Mouse (Mus musculus) embryo, embryonic 9.5 days (tissue): Measurements from ENCODE around the gene Tnfaip2.

Source experiments
- DNase-seq: peaks from one replicate; pipeline ENCODE4 v3.0.0-alpha.2; 2017; ENCODE audit errors: extremely low spot score

Gene Tnfaip2

GRCm38 (mm10) chr12:111472886-111473285 is 30.6 kb downstream of the Tnfaip2 start:
- no peak for DNase-seq

GRCm38 (mm10) chr12:111474384-111474783 is 32.1 kb downstream of the Tnfaip2 start:
- no peak for DNase-seq

- no peak for DNase-seq
Observed at GRCm38 (mm10) chr12:111474893-111475643, 32.8 kb downstream of the Tnfaip2 start.

- DNase-seq, result no peak
Observed at GRCm38 (mm10) chr12:111478924-111479323, 36.7 kb downstream of the Tnfaip2 start.

- no peak for DNase-seq
Observed at GRCm38 (mm10) chr12:111479917-111480316, 37.6 kb downstream of the Tnfaip2 start.

GRCm38 (mm10) chr12:111485046-111485651 is 42.9 kb downstream of the Tnfaip2 start:
- peak; percentile 34 for DNase-seq

- DNase-seq, result peak; percentile 83
Observed at GRCm38 (mm10) chr12:111485652-111486306, 43.5 kb downstream of the Tnfaip2 start, which contains the start of gene Gm266. Gm266 (minus strand) TSS chr12:111485823.

- DNase-seq, result no peak
Observed at GRCm38 (mm10) chr12:111486455-111486854, 44.2 kb downstream of the Tnfaip2 start.

GRCm38 (mm10) chr12:111489261-111489865 is 47.1 kb downstream of the Tnfaip2 start:
- no peak for DNase-seq

- DNase-seq, result no peak
Observed at GRCm38 (mm10) chr12:111494931-111495330, 52.7 kb downstream of the Tnfaip2 start.

- DNase-seq, result no peak
Observed at GRCm38 (mm10) chr12:111497076-111497475, 54.8 kb downstream of the Tnfaip2 start.

- DNase-seq, result no peak
Observed at GRCm38 (mm10) chr12:111499617-111500016, 57.3 kb downstream of the Tnfaip2 start.

- DNase-seq, result peak; percentile 76
Observed at GRCm38 (mm10) chr12:111500725-111501124, 58.5 kb downstream of the Tnfaip2 start.

GRCm38 (mm10) chr12:111503063-111503567 is 60.8 kb downstream of the Tnfaip2 start:
- DNase-seq, result no peak

- no peak for DNase-seq
Observed at GRCm38 (mm10) chr12:111503571-111503970, 61.3 kb downstream of the Tnfaip2 start.
